Mouse (Mus musculus) embryo, embryonic 9.5 days (tissue): ENCODE results near the gene Adgrf3.
"Not testable (repeated sequence)": the region's sequence is repeated elsewhere in the genome, so short reads cannot be mapped to it uniquely, and the experiment has no call there.

Source experiments
- DNase-seq: peaks from one replicate; pipeline ENCODE4 v3.0.0-alpha.2; 2017; ENCODE audit errors: extremely low spot score

Gene Adgrf3

GRCm38 (mm10) chr5:30205493-30205892 lies at the start of gene Adgrf3:
Gene Adgrf3, minus strand, starts transcription at chr5:30205722.
- DNase-seq, result no peak

GRCm38 (mm10) chr5:30247666-30248065 lies 42.1 kb upstream of the Adgrf3 start:
- DNase-seq, result no peak

- no peak for DNase-seq
These were observed 40.4 kb upstream of the Adgrf3 start for GRCm38 (mm10) chr5:30245861-30246416.

GRCm38 (mm10) chr5:30243741-30244140 lies 38.2 kb upstream of the Adgrf3 start:
- no peak for DNase-seq

- DNase-seq, result no peak
These were observed 36.9 kb upstream of the Adgrf3 start for GRCm38 (mm10) chr5:30242410-30242809.

- DNase-seq, result no peak
These were observed 35.0 kb upstream of the Adgrf3 start for GRCm38 (mm10) chr5:30240552-30240951.

- DNase-seq, result no peak
These were observed 33.0 kb upstream of the Adgrf3 start for GRCm38 (mm10) chr5:30238533-30238932.

- no peak for DNase-seq
These were observed 30.2 kb upstream of the Adgrf3 start for GRCm38 (mm10) chr5:30235641-30236126.

GRCm38 (mm10) chr5:30233979-30234378 lies 28.5 kb upstream of the Adgrf3 start:
- no peak for DNase-seq

- DNase-seq, result no peak
These were observed 27.5 kb upstream of the Adgrf3 start for GRCm38 (mm10) chr5:30233042-30233441.

GRCm38 (mm10) chr5:30232271-30232971 lies 26.9 kb upstream of the Adgrf3 start, which contains the start of gene Selenoi:
Gene Selenoi, plus strand, starts transcription at chr5:30232581.
- peak; percentile 98 for DNase-seq

- DNase-seq, result no peak
These were observed 26.4 kb upstream of the Adgrf3 start for GRCm38 (mm10) chr5:30231891-30232270.

GRCm38 (mm10) chr5:30230901-30231300 lies 25.4 kb upstream of the Adgrf3 start:
- no peak for DNase-seq

GRCm38 (mm10) chr5:30222681-30223080 lies 17.2 kb upstream of the Adgrf3 start:
- DNase-seq, result no peak

GRCm38 (mm10) chr5:30220666-30221065 lies 15.1 kb upstream of the Adgrf3 start:
- no peak for DNase-seq

GRCm38 (mm10) chr5:30219715-30220114 lies 14.2 kb upstream of the Adgrf3 start:
- DNase-seq, result no peak

- no peak for DNase-seq
These were observed 10.4 kb upstream of the Adgrf3 start for GRCm38 (mm10) chr5:30215970-30216369.

GRCm38 (mm10) chr5:30214889-30215288 lies 9.4 kb upstream of the Adgrf3 start:
- peak; percentile 56 for DNase-seq

GRCm38 (mm10) chr5:30210758-30211157 lies 5.2 kb upstream of the Adgrf3 start:
- not testable (repeated sequence) for DNase-seq

- peak; percentile 29 for DNase-seq
These were observed 1.8 kb upstream of the Adgrf3 start for GRCm38 (mm10) chr5:30207276-30207675.

- no peak for DNase-seq
These were observed 488 bp downstream of the Adgrf3 start for GRCm38 (mm10) chr5:30205034-30205433.

- DNase-seq, result no peak
These were observed 1.1 kb downstream of the Adgrf3 start for GRCm38 (mm10) chr5:30204441-30204840.

GRCm38 (mm10) chr5:30203216-30203885 lies 2.2 kb downstream of the Adgrf3 start:
- DNase-seq, result no peak
